Mouse (Mus musculus) embryonic facial prominence, embryonic 10.5 days (tissue): ENCODE results near the gene Olfr1277. TPM values are rescaled to one million over a fixed set of nuclear protein-coding genes. Genes with fewer than 3 reads are reported as not detected.

ENCODE experiments used
- DNase-seq: peaks from one replicate; pipeline ENCODE4 v3.0.0-alpha.2; 2017; ENCODE audit warnings: low spot score
- H3K27ac ChIP-seq: fragments of 300-500 bp; sonication (generic); replicated peaks from 2 replicates; pipeline ENCODE4 v1.5.1; 2016; ENCODE audit warnings: mild to moderate bottlenecking
- H3K27me3 ChIP-seq: fragments of 300-500 bp; sonication (generic); replicated peaks from 2 replicates; pipeline ENCODE4 v1.6.1; 2016; ENCODE audit warnings: low read depth, mild to moderate bottlenecking; ENCODE audit not compliant: poor library complexity, severe bottlenecking
- H3K36me3 ChIP-seq: fragments of 300-500 bp; sonication (generic); replicated peaks from 2 replicates; pipeline ENCODE4 v1.6.1; 2016; ENCODE audit warnings: mild to moderate bottlenecking, moderate library complexity
- H3K4me1 ChIP-seq: fragments of 300-500 bp; sonication (generic); 2 replicates; pipeline ENCODE4 v1.6.1; 2016
- H3K4me3 ChIP-seq: fragments of 300-500 bp; sonication (generic); 2 replicates; pipeline ENCODE4 v1.5.1; 2016; ENCODE audit warnings: mild to moderate bottlenecking, moderate library complexity
- H3K9me3 ChIP-seq: fragments of 300-500 bp; sonication (generic); 2 replicates; pipeline ENCODE4 v1.6.1; 2016; ENCODE audit warnings: mild to moderate bottlenecking
- WGBS: fragments of 180-500 bp; shearing (Covaris S2); methylation state at CpG from one replicate; pipeline ENCODE4 v1.1.7; 2016; 5-methylcytosine and 5-hydroxymethylcytosine counted together
- polyA plus RNA-seq: library from polyadenylated mRNA; unstranded; fragments of >200 nt; fragmentation: Nextera tagmentation; extraction: Ambion mirVana; gene quantifications from 2 replicates; pipeline ENCODE4 v1.2.1, GENCODE M21; 2016

The Olfr1277 gene
- polyA plus RNA-seq, result not detected in 2 replicates

DNA sequence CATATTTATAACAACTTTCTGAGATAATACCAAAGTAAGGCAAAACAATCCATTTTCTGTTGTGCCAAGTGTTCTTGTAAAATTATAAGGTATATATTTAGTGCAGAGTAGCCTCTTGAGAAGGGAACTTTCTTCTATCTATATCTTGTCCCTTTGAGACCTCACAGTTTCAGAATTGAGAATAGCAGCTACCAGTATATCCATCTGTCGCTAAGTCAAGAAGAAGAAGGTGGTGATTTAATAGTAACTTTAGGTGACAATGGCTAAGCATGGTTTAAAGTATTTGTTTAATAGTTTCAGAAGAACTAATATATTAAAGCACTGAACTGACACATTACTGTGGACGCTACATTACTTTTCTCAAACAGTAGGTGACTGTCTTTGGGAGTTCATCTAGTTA is at the start of gene Olfr1277:
Gene Olfr1277, minus strand, starts transcription at position 101 of the 400 bp plus-strand sequence.
- no peaks in the 10 kb centered on the region for H3K27me3 ChIP-seq
- no peaks in the 10 kb centered on the region for H3K36me3 ChIP-seq
- H3K4me1 ChIP-seq, result no peaks in the 10 kb centered on the region
- no peak within 1 kb of the TSS for H3K4me3 ChIP-seq
- 83% methylated on average over 2 of the region's 2 CpGs for WGBS
- H3K9me3 ChIP-seq, result no peaks in the 10 kb centered on the region
- H3K27ac ChIP-seq, result no peak within 1 kb of the TSS
- DNase-seq, result no peak

DNA sequence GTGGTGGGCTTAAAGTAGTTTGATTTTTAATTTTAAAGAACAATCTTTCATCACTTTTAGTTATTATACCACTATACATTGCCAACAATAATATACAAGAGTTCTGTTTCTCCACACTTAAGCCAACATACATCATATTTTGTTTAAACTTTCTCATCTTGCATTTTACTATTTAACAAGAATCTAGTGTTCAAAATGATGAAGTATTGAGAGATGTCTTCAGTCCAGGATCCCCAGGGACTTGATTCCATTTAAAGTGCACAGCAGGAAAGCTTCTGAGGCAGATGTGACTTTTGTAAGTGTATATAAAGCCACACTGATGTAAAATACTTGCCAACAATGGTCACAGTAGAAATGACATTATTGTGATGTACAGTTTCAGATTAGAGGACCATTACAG is 39.8 kb upstream of the Olfr1277 start, which contains the start of gene Olfr1280:
Gene Olfr1280, plus strand, starts transcription at position 301 of the 400 bp plus-strand sequence.
- no peak within 1 kb of the TSS for H3K27ac ChIP-seq
- no peaks in the 10 kb centered on the region for H3K9me3 ChIP-seq
- H3K36me3 ChIP-seq, result no peaks in the 10 kb centered on the region
- no peak for DNase-seq
- H3K27me3 ChIP-seq, result no peaks in the 10 kb centered on the region
- H3K4me3 ChIP-seq, result no peak within 1 kb of the TSS
- H3K4me1 ChIP-seq, result no peaks in the 10 kb centered on the region

DNA sequence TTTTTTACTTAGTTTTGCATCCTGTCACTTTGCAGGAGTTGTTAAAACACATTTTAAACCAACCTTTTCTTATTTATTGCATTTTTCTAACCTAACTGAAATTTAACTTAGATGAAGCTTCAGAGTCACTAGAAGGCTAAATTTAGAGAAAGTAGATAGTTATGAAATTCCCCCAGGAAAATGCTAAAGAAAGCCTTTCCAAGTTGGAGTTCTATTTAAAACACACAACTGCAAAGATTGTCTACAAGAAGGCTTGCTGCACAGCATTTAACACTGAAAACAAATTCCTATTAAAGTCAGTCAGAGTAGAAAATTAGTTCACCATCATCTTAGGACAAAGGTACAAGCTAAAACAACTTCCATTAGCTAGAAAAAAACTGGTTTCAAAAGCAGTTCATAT is 26.5 kb upstream of the Olfr1277 start, which contains the start of gene Olfr1279:
Gene Olfr1279, plus strand, starts transcription at position 262 of the 400 bp plus-strand sequence.
- Histone ChIP-seq H3K4me1 (no peaks in the 10 kb centered on the region), H3K4me3 (no peak within 1 kb of the TSS), H3K9me3 (no peaks in the 10 kb centered on the region), H3K27ac (no peak within 1 kb of the TSS), H3K36me3 (no peaks in the 10 kb centered on the region), H3K27me3 (no peaks in the 10 kb centered on the region)
- DNase-seq, result no peak

DNA sequence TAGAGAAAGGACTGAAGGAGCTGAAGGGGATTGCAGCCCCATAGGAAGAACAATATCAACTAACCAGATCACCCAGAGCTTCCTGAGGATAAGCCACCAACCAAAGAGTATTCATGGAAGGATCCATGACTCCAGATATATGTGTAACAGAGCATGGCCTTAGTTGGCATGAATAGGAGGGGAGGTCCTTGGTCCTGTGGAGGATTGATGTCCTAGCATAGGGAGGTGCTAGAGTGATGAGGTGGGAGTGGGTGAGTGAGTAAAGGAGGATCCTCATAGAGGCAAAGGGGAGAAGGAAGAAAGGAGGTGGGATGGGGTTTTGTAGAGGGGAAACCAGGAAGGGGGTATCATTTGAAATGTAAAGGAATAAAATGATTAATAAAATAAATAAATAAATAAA is 24.6 kb upstream of the Olfr1277 start:
- DNase-seq, result no peak
- Histone ChIP-seq H3K27ac (no peak overlapping the region), H3K4me1 (no peaks in the 10 kb centered on the region), H3K9me3 (no peaks in the 10 kb centered on the region), H3K36me3 (no peaks in the 10 kb centered on the region), H3K27me3 (no peaks in the 10 kb centered on the region), H3K4me3 (no peak overlapping the region)

DNA sequence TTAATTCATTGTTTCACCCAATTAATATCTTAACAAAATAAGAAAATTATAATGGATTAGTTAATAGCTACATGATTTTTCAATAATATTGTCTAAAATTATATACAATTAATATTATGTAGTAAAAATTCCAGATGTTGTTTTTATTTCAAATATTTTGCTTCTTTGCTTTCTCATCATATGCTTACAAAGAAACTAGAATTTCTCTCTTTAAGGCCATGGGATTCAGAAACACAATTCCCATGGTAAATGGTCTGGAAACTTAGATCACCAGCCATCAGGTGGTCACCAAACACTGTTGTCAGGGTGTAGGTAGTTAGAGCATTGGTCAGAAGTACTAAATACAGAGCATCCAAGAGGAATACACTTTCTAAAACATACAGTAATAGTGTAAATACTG is 15.9 kb upstream of the Olfr1277 start, which contains the start of gene Olfr1278:
Gene Olfr1278, plus strand, starts transcription at position 301 of the 400 bp plus-strand sequence.
- Histone ChIP-seq H3K36me3 (no peaks in the 10 kb centered on the region), H3K4me3 (no peak within 1 kb of the TSS), H3K27me3 (no peaks in the 10 kb centered on the region), H3K9me3 (no peaks in the 10 kb centered on the region), H3K27ac (no peak within 1 kb of the TSS), H3K4me1 (no peaks in the 10 kb centered on the region)
- DNase-seq, result no peak

DNA sequence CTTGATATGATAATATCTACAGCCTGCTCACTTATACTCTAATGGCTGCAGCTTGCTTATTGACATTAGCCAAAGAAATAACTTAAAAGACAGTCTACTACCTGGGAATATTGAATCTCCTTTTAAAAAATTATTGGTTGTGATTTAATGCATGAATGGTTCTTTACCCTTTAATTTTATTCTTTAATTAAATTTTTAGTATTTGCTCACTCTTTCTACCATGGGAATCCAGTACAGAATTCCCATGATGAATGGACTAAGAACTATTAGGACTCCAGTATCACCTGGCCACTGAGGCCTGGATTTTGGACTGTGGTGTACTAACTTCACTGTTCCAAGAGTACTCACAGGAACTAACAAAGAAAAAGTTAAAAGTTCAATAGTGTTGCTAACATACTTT is 19.7 kb downstream of the Olfr1277 start, which contains the start of gene Olfr1276:
Gene Olfr1276, plus strand, starts transcription at position 301 of the 400 bp plus-strand sequence.
- no peak within 1 kb of the TSS for H3K4me3 ChIP-seq
- H3K27me3 ChIP-seq, result no peaks in the 10 kb centered on the region
- H3K9me3 ChIP-seq, result no peaks in the 10 kb centered on the region
- H3K4me1 ChIP-seq, result no peaks in the 10 kb centered on the region
- no peak for DNase-seq
- no peaks in the 10 kb centered on the region for H3K36me3 ChIP-seq
- no peak within 1 kb of the TSS for H3K27ac ChIP-seq

DNA sequence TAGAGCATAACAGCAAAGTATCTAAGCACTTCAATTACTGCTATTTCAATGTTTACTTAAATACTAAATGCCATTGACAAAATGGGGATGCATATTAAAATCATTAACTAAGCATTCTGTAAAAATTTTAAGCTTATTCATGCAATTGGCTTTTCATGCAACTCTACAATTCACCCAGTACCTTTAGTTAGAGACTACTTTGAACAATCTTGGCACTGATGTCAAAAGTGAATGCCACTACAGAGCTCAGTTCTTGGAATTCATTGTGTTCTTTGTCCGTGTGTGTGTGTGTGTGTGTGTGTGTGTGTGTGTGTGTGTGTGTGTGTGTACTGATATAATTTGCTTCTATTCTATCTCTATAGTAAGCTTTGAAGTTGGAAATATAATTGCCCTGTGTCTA is 38.7 kb downstream of the Olfr1277 start, which contains the start of gene Olfr1275:
Gene Olfr1275, minus strand, starts transcription at position 101 of the 400 bp plus-strand sequence.
- 89% methylated on average over 1 of the region's 1 CpGs for WGBS

DNA sequence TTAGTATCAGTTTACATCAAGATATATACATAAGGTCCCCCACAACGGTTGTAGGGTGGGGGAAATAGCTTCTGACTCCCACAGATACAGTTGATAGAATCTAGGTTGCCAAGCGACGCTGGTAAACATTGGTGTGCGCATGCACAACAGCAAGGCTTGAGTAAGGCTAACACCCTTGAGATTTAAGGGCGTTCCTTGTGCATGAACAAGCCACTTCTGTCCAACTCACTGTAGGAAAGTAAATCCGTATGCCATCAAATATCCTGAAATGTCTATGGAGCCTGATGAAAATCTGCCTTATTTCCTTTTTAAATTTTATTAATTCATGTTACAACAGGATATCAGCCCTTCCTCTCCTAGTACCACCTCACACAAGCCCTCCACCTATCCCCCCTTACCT is 44.4 kb downstream of the Olfr1277 start, which contains the start of gene 4930430A15Rik:
Gene 4930430A15Rik, minus strand, starts transcription at position 101 of the 400 bp plus-strand sequence.
- no peak for DNase-seq
- H3K4me1 ChIP-seq, result no peaks in the 10 kb centered on the region
- H3K27me3 ChIP-seq, result no peaks in the 10 kb centered on the region
- H3K4me3 ChIP-seq, result no peak within 1 kb of the TSS
- no peaks in the 10 kb centered on the region for H3K9me3 ChIP-seq
- H3K27ac ChIP-seq, result no peak within 1 kb of the TSS
- H3K36me3 ChIP-seq, result no peaks in the 10 kb centered on the region
- WGBS, result 87% methylated on average over 6 of the region's 6 CpGs

More for the DNA sequence above, 38.7 kb downstream of the Olfr1277 start, which contains the start of gene Olfr1275:
- Histone ChIP-seq H3K27me3 (no peaks in the 10 kb centered on the region), H3K4me3 (no peak within 1 kb of the TSS), H3K4me1 (no peaks in the 10 kb centered on the region), H3K9me3 (no peaks in the 10 kb centered on the region), H3K27ac (no peak within 1 kb of the TSS), H3K36me3 (no peaks in the 10 kb centered on the region)
- no peak for DNase-seq

Other genes with a start within 250 kb of the Olfr1277 start
- gene Gm13941, start 168.1 kb downstream of the Olfr1277 start, polyA plus RNA-seq, result not detected in 2 replicates
- not detected in 2 replicates for gene Gm15130, start 121.2 kb downstream of the Olfr1277 start, polyA plus RNA-seq
- gene 4930430A15Rik, start 44.5 kb downstream of the Olfr1277 start, polyA plus RNA-seq, result not detected in 2 replicates
- gene Olfr1275, start 38.8 kb downstream of the Olfr1277 start, polyA plus RNA-seq, result not detected in 2 replicates
- not detected in 2 replicates for gene Olfr1276, start 19.6 kb downstream of the Olfr1277 start, polyA plus RNA-seq
- gene Olfr1278, start 16.0 kb upstream of the Olfr1277 start, polyA plus RNA-seq, result not detected in 2 replicates
- gene Olfr1279, start 26.5 kb upstream of the Olfr1277 start, polyA plus RNA-seq, result not detected in 2 replicates
- gene Olfr1280, start 39.9 kb upstream of the Olfr1277 start, polyA plus RNA-seq, result not detected in 2 replicates
- not detected in 2 replicates for gene Olfr1281, start 52.4 kb upstream of the Olfr1277 start, polyA plus RNA-seq
- not detected in 2 replicates for gene Olfr1282, start 62.0 kb upstream of the Olfr1277 start, polyA plus RNA-seq
- not detected in 2 replicates for gene Olfr1283, start 92.7 kb upstream of the Olfr1277 start, polyA plus RNA-seq
- not detected in 2 replicates for gene Olfr1284, start 101.4 kb upstream of the Olfr1277 start, polyA plus RNA-seq
- not detected in 2 replicates for gene Olfr1286, start 149.0 kb upstream of the Olfr1277 start, polyA plus RNA-seq
- not detected in 2 replicates for gene Olfr1287, start 175.0 kb upstream of the Olfr1277 start, polyA plus RNA-seq
- not detected in 2 replicates for gene Olfr1288, start 200.0 kb upstream of the Olfr1277 start, polyA plus RNA-seq
- gene Olfr1289, start 206.7 kb upstream of the Olfr1277 start, polyA plus RNA-seq, result not detected in 2 replicates
- not detected in 2 replicates for gene Olfr1290, start 219.7 kb upstream of the Olfr1277 start, polyA plus RNA-seq
- gene Olfr1291-ps1, start 223.1 kb upstream of the Olfr1277 start, polyA plus RNA-seq, result not detected in 2 replicates